Mouse (Mus musculus) stomach, embryonic 15.5 days (tissue): ENCODE measurements around the gene Dlgap3. TPM values are rescaled to one million over a fixed set of nuclear protein-coding genes. Genes with fewer than 3 reads are reported as not detected.
A peak's percentile ranks its signal among the peaks of the same experiment; 100 is the strongest.

Source experiments
- ATAC-seq: fragments of 200-750 bp; cut with Nextera tagmentation; 2 replicates; pipeline ENCODE4 v1.8.0; 2017; ENCODE audit warnings: low read depth, moderate number of reproducible peaks, moderate TSS enrichment; ENCODE audit not compliant: insufficient read depth, low FRiP score
- H3K27ac ChIP-seq: fragments of 300-500 bp; sonication (generic); 2 replicates; pipeline ENCODE4 v1.5.1; 2015; ENCODE audit warnings: mild to moderate bottlenecking, inconsistent platforms
- H3K27me3 ChIP-seq: fragments of 300-500 bp; sonication (generic); replicated peaks from 2 replicates; pipeline ENCODE4 v1.6.1; 2015; ENCODE audit warnings: inconsistent platforms
- H3K36me3 ChIP-seq: fragments of 300-500 bp; sonication (generic); 2 replicates; pipeline ENCODE4 v1.6.1; 2015; ENCODE audit warnings: inconsistent platforms
- H3K4me1 ChIP-seq: fragments of 300-500 bp; sonication (generic); 2 replicates; pipeline ENCODE4 v1.6.1; 2015; ENCODE audit warnings: inconsistent platforms
- H3K4me2 ChIP-seq: fragments of 300-500 bp; sonication (generic); 2 replicates; pipeline ENCODE4 v1.6.1; 2015; ENCODE audit warnings: mild to moderate bottlenecking, inconsistent platforms
- H3K4me3 ChIP-seq: fragments of 300-500 bp; sonication (generic); replicated peaks from 2 replicates; pipeline ENCODE4 v1.5.1; 2015; ENCODE audit warnings: inconsistent platforms
- H3K9ac ChIP-seq: fragments of 300-500 bp; sonication (generic); 2 replicates; pipeline ENCODE4 v1.6.1; 2015; ENCODE audit warnings: inconsistent platforms
- H3K9me3 ChIP-seq: fragments of 300-500 bp; sonication (generic); 2 replicates; pipeline ENCODE4 v1.6.1; 2016; ENCODE audit warnings: inconsistent platforms
- WGBS: fragments of 180-500 bp; shearing (Covaris S2); methylation state at CpG from one replicate; pipeline ENCODE4 v1.1.7; 2015; 5-methylcytosine and 5-hydroxymethylcytosine counted together
- polyA plus RNA-seq: library from polyadenylated mRNA; unstranded; fragments of >200 nt; fragmentation: Nextera tagmentation; extraction: Ambion mirVana; gene quantifications from 2 replicates; pipeline ENCODE4 v1.2.1, GENCODE M21; 2015

Gene Dlgap3
- polyA plus RNA-seq, 1 experiment from 2014 or later = 1.4 TPM

- H3K4me2 ChIP-seq = no peak overlapping the region
- peaks cover 29% of the 10 kb centered on the region for H3K27me3 ChIP-seq
- WGBS = 22% methylated on average over 19 of the region's 19 CpGs
- no peak overlapping the region for H3K4me3 ChIP-seq
- no peaks in the 10 kb centered on the region for H3K9me3 ChIP-seq
- 0 out of 2 replicates have a peak, but pooled peaks cover 2% of the 10 kb centered on the region for H3K4me1 ChIP-seq
- ATAC-seq = no peak
- no peak overlapping the region for H3K27ac ChIP-seq
- no peak overlapping the region for H3K9ac ChIP-seq
- no peaks in the 10 kb centered on the region for H3K36me3 ChIP-seq
These were observed 55.6 kb downstream of the Dlgap3 start for GRCm38 (mm10) chr4:127224444-127225100.

DNA sequence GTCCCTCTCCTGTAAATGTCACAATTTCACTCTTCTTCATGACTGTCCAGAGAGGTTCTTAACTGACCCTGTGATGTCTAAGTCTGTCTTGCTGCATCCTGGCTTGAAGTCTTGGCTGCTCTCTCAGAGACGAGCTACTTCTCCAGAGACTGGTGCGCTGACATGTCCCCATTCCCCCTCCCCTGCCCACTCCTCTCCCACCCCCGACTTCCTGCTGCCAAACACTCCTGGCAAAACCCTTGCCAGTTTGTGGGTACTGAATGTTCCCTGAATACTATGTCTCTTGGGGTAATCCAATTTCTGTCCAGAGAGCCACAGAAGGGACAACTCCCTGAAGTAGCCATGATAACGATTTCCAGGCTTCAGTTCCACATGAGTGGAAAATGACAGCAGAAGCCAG lies 57.1 kb downstream of the Dlgap3 start:
- Histone ChIP-seq H3K27me3 (peaks cover 30% of the 10 kb centered on the region), H3K9ac (no peak overlapping the region), H3K27ac (no peak overlapping the region), H3K4me2 (no peak overlapping the region), H3K4me1 (0 out of 2 replicates have a peak, but pooled peaks cover 2% of the 10 kb centered on the region), H3K36me3 (no peaks in the 10 kb centered on the region), H3K9me3 (no peaks in the 10 kb centered on the region), H3K4me3 (no peak overlapping the region)
- 57% methylated on average over 4 of the region's 4 CpGs for WGBS
- ATAC-seq = no peak

DNA sequence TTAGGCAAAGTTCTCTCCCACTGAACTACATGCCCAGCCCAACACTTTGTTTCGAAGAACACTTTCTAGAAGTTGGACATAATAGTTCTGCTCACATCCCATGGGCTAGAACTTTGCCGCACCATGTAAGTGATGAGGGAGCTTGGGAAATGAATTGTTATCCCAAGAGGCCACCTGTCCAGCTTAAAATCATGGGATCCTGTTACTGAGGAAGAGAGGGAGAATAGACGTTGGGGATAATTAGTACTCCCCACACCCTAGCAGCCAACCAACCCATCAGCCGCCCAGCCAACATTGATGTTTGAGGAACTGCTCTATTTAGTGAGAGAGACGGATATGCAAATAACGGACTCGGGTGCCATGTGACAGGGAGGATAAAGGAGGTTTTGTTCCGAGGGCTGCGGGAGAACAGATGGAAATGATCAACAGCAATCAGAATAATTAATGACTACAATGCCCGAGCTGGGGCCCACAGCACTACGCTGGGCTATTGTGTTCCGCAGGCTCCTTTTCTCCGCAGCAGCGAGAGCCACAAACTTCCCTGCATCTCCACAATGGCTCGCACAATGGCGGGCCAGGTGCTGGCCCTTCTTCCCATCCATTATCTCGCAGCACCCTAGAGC lies 58.2 kb downstream of the Dlgap3 start:
- no peak overlapping the region for H3K4me2 ChIP-seq
- H3K9me3 ChIP-seq = no peaks in the 10 kb centered on the region
- no peak for ATAC-seq
- 0 out of 2 replicates have a peak, but pooled peaks cover 2% of the 10 kb centered on the region for H3K4me1 ChIP-seq
- H3K27me3 ChIP-seq = peaks cover 30% of the 10 kb centered on the region
- H3K9ac ChIP-seq = no peak overlapping the region
- no peak overlapping the region for H3K4me3 ChIP-seq
- no peaks in the 10 kb centered on the region for H3K36me3 ChIP-seq
- 21% methylated on average over 17 of the region's 17 CpGs for WGBS
- no peak overlapping the region for H3K27ac ChIP-seq

DNA sequence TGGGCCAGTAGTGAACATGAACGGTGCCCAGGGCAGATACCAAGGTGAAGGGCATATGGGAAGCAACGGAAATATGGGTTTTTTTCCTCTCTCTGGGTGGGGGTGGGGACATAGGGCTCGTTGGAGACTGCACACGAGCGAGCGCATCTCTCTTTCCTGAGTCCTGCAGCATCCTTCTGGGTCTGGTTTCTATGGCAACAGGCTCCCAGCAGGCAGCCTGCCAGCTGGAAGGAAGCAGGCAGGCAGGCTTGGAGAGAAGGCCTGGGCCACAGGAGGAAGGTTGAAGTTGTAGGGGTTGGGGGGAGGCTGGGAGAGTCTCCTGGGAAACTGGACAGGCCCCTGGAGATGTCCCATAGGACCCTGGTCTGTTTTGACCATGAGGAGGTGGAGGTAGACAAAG lies 63.0 kb downstream of the Dlgap3 start:
- WGBS = 52% methylated on average over 6 of the region's 6 CpGs

GRCm38 (mm10) chr4:127232551-127232950 lies 63.5 kb downstream of the Dlgap3 start:
- no peak overlapping the region for H3K27ac ChIP-seq
- no peak overlapping the region for H3K4me3 ChIP-seq
- no peak overlapping the region for H3K9ac ChIP-seq
- 66% methylated on average over 5 of the region's 5 CpGs for WGBS
- peaks cover 26% of the 10 kb centered on the region for H3K27me3 ChIP-seq
- no peak for ATAC-seq
- no peaks in the 10 kb centered on the region for H3K9me3 ChIP-seq
- H3K36me3 ChIP-seq = no peaks in the 10 kb centered on the region
- peaks cover 10% of the 10 kb centered on the region for H3K4me1 ChIP-seq
- H3K4me2 ChIP-seq = no peak overlapping the region

More for the DNA sequence above, 63.0 kb downstream of the Dlgap3 start:
- H3K27me3 ChIP-seq = peaks cover 23% of the 10 kb centered on the region
- no peak overlapping the region for H3K4me3 ChIP-seq
- no peak overlapping the region for H3K9ac ChIP-seq
- no peaks in the 10 kb centered on the region for H3K9me3 ChIP-seq
- ATAC-seq = no peak
- H3K4me2 ChIP-seq = no peak overlapping the region
- H3K4me1 ChIP-seq = peaks cover 12% of the 10 kb centered on the region
- no peaks in the 10 kb centered on the region for H3K36me3 ChIP-seq
- H3K27ac ChIP-seq = no peak overlapping the region

DNA sequence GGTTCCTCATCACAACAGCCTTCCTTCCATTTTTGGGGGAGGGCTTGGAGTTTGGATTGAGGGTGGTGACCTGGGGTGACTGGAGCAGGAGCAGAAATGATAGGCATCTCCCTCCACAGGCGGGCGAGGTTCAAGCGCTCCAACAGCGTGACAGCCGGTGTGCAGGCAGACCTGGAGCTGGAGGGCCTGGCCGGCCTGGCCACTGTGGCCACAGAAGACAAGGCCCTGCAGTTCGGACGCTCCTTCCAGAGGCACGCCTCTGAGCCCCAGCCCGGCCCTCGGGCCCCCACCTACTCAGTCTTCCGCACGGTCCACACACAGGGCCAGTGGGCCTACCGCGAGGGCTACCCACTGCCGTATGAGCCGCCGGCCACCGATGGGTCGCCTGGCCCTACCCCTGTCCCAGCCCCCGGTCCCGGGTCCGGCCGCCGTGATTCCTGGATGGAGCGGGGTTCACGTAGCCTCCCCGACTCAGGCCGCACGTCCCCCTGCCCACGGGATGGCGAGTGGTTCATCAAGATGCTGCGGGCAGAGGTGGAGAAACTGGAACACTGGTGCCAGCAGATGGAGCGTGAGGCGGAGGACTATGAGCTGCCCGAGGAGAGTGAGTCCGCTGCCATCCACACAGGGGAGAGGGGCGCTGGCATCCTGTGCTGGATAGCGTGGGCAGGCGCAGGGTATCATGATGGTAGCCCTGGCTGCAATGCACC lies 64.6 kb downstream of the Dlgap3 start:
- no peaks in the 10 kb centered on the region for H3K36me3 ChIP-seq
- 79% methylated on average over 40 of the region's 40 CpGs for WGBS
- H3K4me2 ChIP-seq = no peak overlapping the region
- H3K4me1 ChIP-seq = peaks cover 10% of the 10 kb centered on the region
- no peak overlapping the region for H3K4me3 ChIP-seq
- H3K27ac ChIP-seq = no peak overlapping the region
- no peaks in the 10 kb centered on the region for H3K9me3 ChIP-seq
- peaks cover 29% of the 10 kb centered on the region for H3K27me3 ChIP-seq
- no peak overlapping the region for H3K9ac ChIP-seq
- ATAC-seq = no peak

DNA sequence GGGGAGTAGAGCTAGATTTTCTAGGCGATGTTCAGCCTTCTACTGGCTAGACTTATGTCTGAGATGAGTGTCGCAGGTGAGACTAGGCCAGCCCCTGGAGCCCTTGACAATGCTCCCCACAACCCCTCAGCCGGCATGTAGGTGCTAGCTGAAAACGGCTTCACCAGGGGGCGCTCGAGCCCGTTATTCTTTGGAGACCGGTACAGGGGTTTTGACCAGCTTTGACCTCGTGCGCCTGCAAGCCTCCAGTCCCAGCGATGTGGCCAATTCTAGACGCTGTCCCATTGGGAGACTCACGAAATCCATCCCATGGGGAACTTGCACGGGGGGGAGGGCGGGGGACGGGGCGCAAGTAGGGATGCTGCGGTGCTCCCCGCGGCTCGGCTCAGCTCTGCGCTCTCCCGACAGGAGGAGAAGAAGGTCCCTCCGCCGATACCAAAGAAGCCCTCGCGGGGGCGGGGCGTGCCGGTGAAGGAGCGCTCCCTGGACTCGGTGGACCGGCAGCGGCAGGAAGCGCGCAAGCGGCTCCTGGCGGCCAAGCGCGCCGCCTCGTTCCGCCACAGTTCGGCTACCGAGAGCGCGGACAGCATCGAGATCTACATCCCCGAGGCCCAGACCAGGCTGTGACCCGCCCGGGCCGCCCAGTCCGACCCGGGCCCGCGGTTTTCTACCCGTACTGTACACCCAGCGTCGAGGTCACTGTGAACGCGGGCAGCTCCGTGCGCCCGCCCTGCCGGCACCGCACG lies 66.9 kb downstream of the Dlgap3 start:
- peak; percentile 70 for ATAC-seq
- no peaks in the 10 kb centered on the region for H3K9me3 ChIP-seq
- H3K27me3 ChIP-seq = peaks cover 24% of the 10 kb centered on the region
- H3K4me3 ChIP-seq = peak overlapping the region; percentile 54
- peaks cover 10% of the 10 kb centered on the region for H3K4me1 ChIP-seq
- no peak overlapping the region for H3K27ac ChIP-seq
- H3K36me3 ChIP-seq = no peaks in the 10 kb centered on the region
- peak overlapping the region; percentile 26; the same call in 1 of the 2 replicates for H3K9ac ChIP-seq
- H3K4me2 ChIP-seq = peak overlapping the region; percentile 99
- under 1% methylated on average over 67 of the region's 67 CpGs for WGBS

DNA sequence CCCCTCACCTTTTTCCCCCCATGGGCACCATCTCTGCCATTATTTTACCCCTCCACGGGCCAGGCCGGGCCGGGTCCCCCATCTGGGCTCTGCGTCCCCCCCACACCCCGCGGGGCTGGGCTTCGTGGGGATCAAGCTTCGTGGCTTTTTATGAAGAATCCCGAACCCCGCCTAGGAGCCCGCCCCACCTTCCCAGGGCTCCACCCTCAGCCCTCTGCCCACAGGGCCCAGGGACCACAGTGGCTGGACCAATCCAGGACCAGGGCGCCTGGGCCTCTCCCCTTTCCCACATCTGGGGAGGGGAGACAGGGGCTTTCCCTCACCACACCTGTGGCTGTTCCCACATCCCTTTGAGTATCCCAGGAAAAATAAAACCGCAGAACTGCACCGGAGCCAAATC lies 67.6 kb downstream of the Dlgap3 start:
- H3K9me3 ChIP-seq = no peaks in the 10 kb centered on the region
- peaks cover 24% of the 10 kb centered on the region for H3K27me3 ChIP-seq
- H3K4me3 ChIP-seq = peak overlapping the region; percentile 54
- H3K4me2 ChIP-seq = peak overlapping the region; percentile 99
- 0 out of 2 replicates have a peak, but pooled peaks have one; percentile 40 for ATAC-seq
- peaks cover 10% of the 10 kb centered on the region for H3K4me1 ChIP-seq
- 2% methylated on average over 14 of the region's 14 CpGs for WGBS
- no peak overlapping the region for H3K27ac ChIP-seq
- no peaks in the 10 kb centered on the region for H3K36me3 ChIP-seq
- peak overlapping the region; percentile 26; the same call in 1 of the 2 replicates for H3K9ac ChIP-seq

DNA sequence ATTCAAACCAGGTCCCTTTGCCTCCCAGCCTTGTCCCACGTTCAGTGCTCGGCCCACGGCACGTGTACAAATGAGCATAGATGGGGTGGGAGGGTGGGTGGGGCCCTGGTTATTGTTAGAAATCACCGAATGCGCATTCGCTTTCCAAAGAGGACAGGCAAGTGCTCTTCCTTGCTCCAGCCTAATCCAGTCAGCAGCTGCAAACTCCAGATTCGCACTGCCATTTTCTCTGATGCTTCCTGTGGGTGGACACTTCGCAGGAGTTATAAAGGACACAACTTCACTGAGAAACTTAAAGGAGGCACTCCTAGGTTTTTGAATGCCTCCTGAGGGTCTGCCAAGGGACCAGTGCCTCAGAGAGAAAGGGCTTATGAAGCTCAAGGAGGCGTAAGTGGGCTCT lies 68.3 kb downstream of the Dlgap3 start:
- no peaks in the 10 kb centered on the region for H3K36me3 ChIP-seq
- H3K4me1 ChIP-seq = peaks cover 10% of the 10 kb centered on the region
- WGBS = 56% methylated on average over 10 of the region's 10 CpGs
- ATAC-seq = no peak
- peaks cover 24% of the 10 kb centered on the region for H3K27me3 ChIP-seq
- no peak overlapping the region for H3K27ac ChIP-seq
- H3K9me3 ChIP-seq = no peaks in the 10 kb centered on the region
- H3K4me2 ChIP-seq = 0 out of 2 replicates have a peak overlapping the region, but pooled peaks have one; percentile 3
- no peak overlapping the region for H3K9ac ChIP-seq
- no peak overlapping the region for H3K4me3 ChIP-seq

DNA sequence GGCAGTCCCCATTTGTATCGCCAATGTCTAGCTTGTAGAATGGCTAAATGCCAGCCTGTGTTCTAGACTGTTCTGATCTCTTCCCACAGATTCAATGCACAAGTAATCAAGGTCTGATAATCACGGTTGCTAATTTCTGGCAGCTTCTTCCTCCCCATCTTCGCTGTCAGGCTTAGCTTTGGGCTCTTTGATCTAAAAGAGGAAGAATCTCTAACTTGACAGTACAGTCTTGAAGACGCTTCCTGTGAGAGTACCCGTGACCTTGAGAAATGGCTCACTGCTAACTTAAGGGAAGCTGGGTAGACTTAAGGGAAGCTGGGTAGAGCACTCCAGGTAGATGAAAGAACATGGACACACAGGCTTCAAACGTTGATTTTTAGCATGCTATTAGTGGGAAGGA lies 73.7 kb downstream of the Dlgap3 start:
- no peak overlapping the region for H3K27ac ChIP-seq
- 53% methylated on average over 6 of the region's 6 CpGs for WGBS
- H3K27me3 ChIP-seq = peaks cover 2% of the 10 kb centered on the region; the same call in 1 of the 2 replicates
- H3K9me3 ChIP-seq = no peaks in the 10 kb centered on the region
- H3K36me3 ChIP-seq = peaks cover 5% of the 10 kb centered on the region; the same call in 1 of the 2 replicates
- peaks cover 7% of the 10 kb centered on the region for H3K4me1 ChIP-seq
- no peak overlapping the region for H3K4me3 ChIP-seq
- H3K4me2 ChIP-seq = no peak overlapping the region
- ATAC-seq = no peak
- no peak overlapping the region for H3K9ac ChIP-seq

DNA sequence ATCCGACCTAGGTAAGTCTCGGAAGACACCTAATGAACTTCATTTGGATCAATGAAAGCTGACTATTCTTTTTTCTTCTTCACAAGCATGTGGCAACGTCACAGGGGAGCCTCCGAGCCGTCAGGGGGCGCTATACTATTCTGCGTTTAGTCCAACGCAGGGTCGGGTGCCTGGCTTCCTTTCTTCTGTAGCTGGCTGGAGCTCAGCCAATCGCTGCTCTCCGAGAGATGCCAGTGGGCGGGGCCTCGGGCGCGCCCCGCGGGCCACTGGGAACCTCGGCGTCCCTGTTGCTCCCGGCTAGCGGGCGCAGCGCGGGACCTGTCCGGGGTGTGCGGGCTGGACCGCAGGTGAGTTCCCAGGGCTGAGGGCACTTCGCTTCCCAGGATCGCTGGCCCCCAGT lies 74.5 kb downstream of the Dlgap3 start, which contains the start of gene Smim12:
Gene Smim12, plus strand, starts transcription at position 233 of the 400 bp plus-strand sequence.
- under 1% methylated on average over 29 of the region's 29 CpGs for WGBS
- Histone ChIP-seq H3K27me3 (no peaks in the 10 kb centered on the region; the same call in 1 of the 2 replicates), H3K4me2 (peak within 1 kb of the TSS; percentile 88), H3K9ac (peak within 1 kb of the TSS; percentile 94), H3K27ac (0 out of 2 replicates have a peak within 1 kb of the TSS, but pooled peaks have one; percentile 16), H3K4me1 (peaks cover 7% of the 10 kb centered on the region), H3K9me3 (no peaks in the 10 kb centered on the region), H3K4me3 (peak within 1 kb of the TSS; percentile 99), H3K36me3 (peaks cover 9% of the 10 kb centered on the region)
- peak; percentile 94 for ATAC-seq
